Mouse (Mus musculus): Measurements from ENCODE around the gene Ctnnbl1.

GRCm38 (mm10) chr2:157837050-157837449 lies 99.8 kb downstream of the Ctnnbl1 start:
- no peak for TF ChIP-seq CTCF (IDR thresholded peaks at IDR 0.05; ENCODE audit: control insufficient read depth, insufficient read depth, insufficient replicate concordance, low read depth, low read length)
- TF ChIP-seq POLR2A (IDR thresholded peaks at IDR 0.05; ENCODE audit: control insufficient read depth, low read depth, low read length) = no peak
